Mouse (Mus musculus): ENCODE measurements around the gene Sirt4. TPM values are rescaled to one million over a fixed set of nuclear protein-coding genes. Genes with fewer than 3 reads are reported as not detected.
"Not testable (repeated sequence)": the region's sequence is repeated elsewhere in the genome, so short reads cannot be mapped to it uniquely, and the experiment has no call there.

Sirt4 gene
- polyA plus RNA-seq, 1 experiment: not detected

GRCm38 (mm10) chr5:115509321-115509761 is 24.8 kb upstream of the Sirt4 start:
- WGBS: 55% methylated on average over 15 of the region's 15 CpGs
- no peak for TF ChIP-seq POLR2A (IDR thresholded peaks at IDR 0.05; ENCODE audit: insufficient read depth, low read depth, low read length)
- TF ChIP-seq CTCF (IDR thresholded peaks at IDR 0.05; ENCODE audit: insufficient read depth, low read depth, low read length): no peak
- Histone ChIP-seq H3K4me3 (ENCODE audit: insufficient read depth, low read depth, low read length) (no peak overlapping the region), H3K4me1 (ENCODE audit: control insufficient read depth, insufficient read depth, low read length) (peaks cover 31% of the 10 kb centered on the region), H3K27ac (ENCODE audit: insufficient read depth, low read depth, low read length) (peak overlapping the region; percentile 56)

- peak overlapping the region; percentile 13 for H3K4me3 ChIP-seq (ENCODE audit: insufficient read depth, low read depth, low read length)
- 59% methylated on average over 10 of the region's 10 CpGs for WGBS
- H3K4me1 ChIP-seq (ENCODE audit: control insufficient read depth, insufficient read depth, low read length): peaks cover 28% of the 10 kb centered on the region
- TF ChIP-seq CTCF (IDR thresholded peaks at IDR 0.05; ENCODE audit: insufficient read depth, low read depth, low read length): no peak
- TF ChIP-seq POLR2A (IDR thresholded peaks at IDR 0.05; ENCODE audit: insufficient read depth, low read depth, low read length): no peak
- H3K27ac ChIP-seq (ENCODE audit: insufficient read depth, low read depth, low read length): no peak overlapping the region; the same call in 1 of the 2 replicates
Measured at GRCm38 (mm10) chr5:115508859-115509147, 24.3 kb upstream of the Sirt4 start.

- Histone ChIP-seq H3K4me3 (ENCODE audit: insufficient read depth, low read depth, low read length) (peak overlapping the region; percentile 60), H3K27ac (ENCODE audit: insufficient read depth, low read depth, low read length) (no peak overlapping the region; the same call in 1 of the 2 replicates), H3K4me1 (ENCODE audit: control insufficient read depth, insufficient read depth, low read length) (peaks cover 28% of the 10 kb centered on the region)
- TF ChIP-seq CTCF (IDR thresholded peaks at IDR 0.05; ENCODE audit: insufficient read depth, low read depth, low read length) (no peak), POLR2A (IDR thresholded peaks at IDR 0.05; ENCODE audit: insufficient read depth, low read depth, low read length) (no peak)
- WGBS: 58% methylated on average over 18 of the region's 18 CpGs
Measured at GRCm38 (mm10) chr5:115507981-115508858, 23.7 kb upstream of the Sirt4 start.

- Histone ChIP-seq H3K4me3 (ENCODE audit: insufficient read depth, low read depth, low read length) (peak overlapping the region; percentile 60), H3K27ac (ENCODE audit: insufficient read depth, low read depth, low read length) (no peak overlapping the region), H3K4me1 (ENCODE audit: control insufficient read depth, insufficient read depth, low read length) (peaks cover 28% of the 10 kb centered on the region)
- WGBS: 22% methylated on average over 12 of the region's 12 CpGs
- TF ChIP-seq CTCF (IDR thresholded peaks at IDR 0.05; ENCODE audit: insufficient read depth, low read depth, low read length) (no peak), POLR2A (IDR thresholded peaks at IDR 0.05; ENCODE audit: insufficient read depth, low read depth, low read length) (no peak)
Measured at GRCm38 (mm10) chr5:115507267-115507980, 22.9 kb upstream of the Sirt4 start.

GRCm38 (mm10) chr5:115506454-115507201 is 22.1 kb upstream of the Sirt4 start, which contains the start of gene Pxn:
Pxn (plus strand) TSS chr5:115506676.
- H3K27ac ChIP-seq (ENCODE audit: insufficient read depth, low read depth, low read length): no peak within 1 kb of the TSS

GRCm38 (mm10) chr5:115505617-115506016 is 21.1 kb upstream of the Sirt4 start:
- not testable (repeated sequence) for H3K4me3 ChIP-seq (ENCODE audit: insufficient read depth, low read depth, low read length); H3K27ac ChIP-seq (ENCODE audit: insufficient read depth, low read depth, low read length)
- peaks cover 28% of the 10 kb centered on the region for H3K4me1 ChIP-seq (ENCODE audit: control insufficient read depth, insufficient read depth, low read length)
- 72% methylated on average over 4 of the region's 4 CpGs for WGBS

More at GRCm38 (mm10) chr5:115506454-115507201, 22.1 kb upstream of the Sirt4 start, which contains the start of gene Pxn:
- TF ChIP-seq POLR2A (IDR thresholded peaks at IDR 0.05; ENCODE audit: insufficient read depth, low read depth, low read length) (peak; percentile 65; the same call in 1 of the 2 replicates), CTCF (IDR thresholded peaks at IDR 0.05; ENCODE audit: insufficient read depth, low read depth, low read length) (peak; percentile 86)
- WGBS: under 1% methylated on average over 72 of the region's 74 CpGs
- peak within 1 kb of the TSS; percentile 60 for H3K4me3 ChIP-seq (ENCODE audit: insufficient read depth, low read depth, low read length)
- peaks cover 28% of the 10 kb centered on the region for H3K4me1 ChIP-seq (ENCODE audit: control insufficient read depth, insufficient read depth, low read length)

- H3K4me1 ChIP-seq (ENCODE audit: control insufficient read depth, insufficient read depth, low read length): peaks cover 12% of the 10 kb centered on the region
- no peak overlapping the region for H3K4me3 ChIP-seq (ENCODE audit: insufficient read depth, low read depth, low read length)
- no peak overlapping the region for H3K27ac ChIP-seq (ENCODE audit: insufficient read depth, low read depth, low read length)
- 56% methylated on average over 12 of the region's 12 CpGs for WGBS
- no peak for TF ChIP-seq POLR2A (IDR thresholded peaks at IDR 0.05; ENCODE audit: insufficient read depth, low read depth, low read length)
- TF ChIP-seq CTCF (IDR thresholded peaks at IDR 0.05; ENCODE audit: insufficient read depth, low read depth, low read length): no peak
Measured at GRCm38 (mm10) chr5:115503035-115503434, 18.5 kb upstream of the Sirt4 start.

GRCm38 (mm10) chr5:115500383-115500935 is 15.9 kb upstream of the Sirt4 start:
- Histone ChIP-seq H3K4me3 (ENCODE audit: insufficient read depth, low read depth, low read length) (no peak overlapping the region), H3K4me1 (ENCODE audit: control insufficient read depth, insufficient read depth, low read length) (0 out of 2 replicates have a peak, but pooled peaks cover 2% of the 10 kb centered on the region), H3K27ac (ENCODE audit: insufficient read depth, low read depth, low read length) (no peak overlapping the region)
- TF ChIP-seq CTCF (IDR thresholded peaks at IDR 0.05; ENCODE audit: insufficient read depth, low read depth, low read length) (no peak), POLR2A (IDR thresholded peaks at IDR 0.05; ENCODE audit: insufficient read depth, low read depth, low read length) (no peak)
- WGBS: 78% methylated on average over 12 of the region's 12 CpGs

All from olfactory bulb, adult 2 months (tissue).